Mouse (Mus musculus): ENCODE data around the gene Prtg. TPM values are rescaled to one million over a fixed set of nuclear protein-coding genes. Genes with fewer than 3 reads are reported as not detected.

The Prtg gene
- polyA plus RNA-seq, 1 experiment from 2014 or later, result 0.19 TPM

Other genes with a start within 250 kb of the Prtg start
- 415 and 474 TPM in 2 replicates for gene Nedd4, start 144.5 kb upstream of the Prtg start, polyA plus RNA-seq (2015; fragmentation: Nextera tagmentation; extraction: Ambion mirVana)
- 14.3 and 15.1 TPM in 2 replicates for gene Pygo1, start 118.8 kb downstream of the Prtg start, polyA plus RNA-seq (2015; fragmentation: Nextera tagmentation; extraction: Ambion mirVana)
- gene Dyx1c1, start 151.9 kb downstream of the Prtg start, polyA plus RNA-seq (2015; fragmentation: Nextera tagmentation; extraction: Ambion mirVana), result 1.7 and 1.8 TPM in 2 replicates
- not detected in 2 replicates for gene Gm44503, start 152.0 kb downstream of the Prtg start, polyA plus RNA-seq (2015; fragmentation: Nextera tagmentation; extraction: Ambion mirVana)
- gene Ccpg1os, start 178.5 kb downstream of the Prtg start, polyA plus RNA-seq (2015; fragmentation: Nextera tagmentation; extraction: Ambion mirVana), result 19.1 and 22.4 TPM in 2 replicates
- 56.7 and 58.2 TPM in 2 replicates for gene Ccpg1, start 178.6 kb downstream of the Prtg start, polyA plus RNA-seq (2015; fragmentation: Nextera tagmentation; extraction: Ambion mirVana)
- gene Pigb, start 233.5 kb downstream of the Prtg start, polyA plus RNA-seq (2015; fragmentation: Nextera tagmentation; extraction: Ambion mirVana), result 13.6 and 14.3 TPM in 2 replicates
- 1.2 and 1.9 TPM in 2 replicates for gene Rab27a, start 238.0 kb downstream of the Prtg start, polyA plus RNA-seq (2015; fragmentation: Nextera tagmentation; extraction: Ambion mirVana)

Measured in forebrain, embryonic 16.5 days (tissue).